Mouse (Mus musculus) intestine, embryonic 16.5 days (tissue): ENCODE measurements around the gene Ppm1m. TPM values are rescaled to one million over a fixed set of nuclear protein-coding genes. Genes with fewer than 3 reads are reported as not detected.

Source experiments
- ATAC-seq: fragments of 200-750 bp; cut with Nextera tagmentation; 2 replicates; pipeline ENCODE4 v1.8.0; 2017; ENCODE audit warnings: moderate TSS enrichment, moderate library complexity
- H3K27ac ChIP-seq: fragments of 300-500 bp; sonication (generic); 2 replicates; pipeline ENCODE4 v1.5.1; 2014; ENCODE audit warnings: mild to moderate bottlenecking, low read length
- H3K27me3 ChIP-seq: fragments of 300-500 bp; sonication (generic); replicated peaks from 2 replicates; pipeline ENCODE4 v1.6.1; 2014; ENCODE audit warnings: low read length, control low read depth, mixed read lengths; ENCODE audit not compliant: control insufficient read depth, insufficient read depth
- H3K36me3 ChIP-seq: fragments of 300-500 bp; sonication (generic); 2 replicates; pipeline ENCODE4 v1.6.1; 2014; ENCODE audit warnings: low read length, control low read depth; ENCODE audit not compliant: control insufficient read depth, insufficient read depth
- H3K4me1 ChIP-seq: fragments of 300-500 bp; sonication (generic); 2 replicates; pipeline ENCODE4 v1.6.1; 2014; ENCODE audit warnings: low read length, control low read depth, mixed read lengths; ENCODE audit not compliant: control insufficient read depth, insufficient read depth
- H3K4me2 ChIP-seq: fragments of 300-500 bp; sonication (generic); 2 replicates; pipeline ENCODE4 v1.6.1; 2014; ENCODE audit warnings: low read depth, low read length, control low read depth
- H3K4me3 ChIP-seq: fragments of 300-500 bp; sonication (generic); 2 replicates; pipeline ENCODE4 v1.5.1; 2014; ENCODE audit warnings: mild to moderate bottlenecking, low read length
- H3K9ac ChIP-seq: fragments of 300-500 bp; sonication (generic); 2 replicates; pipeline ENCODE4 v1.6.1; 2014; ENCODE audit warnings: low read depth, low read length
- H3K9me3 ChIP-seq: fragments of 300-500 bp; sonication (generic); 2 replicates; pipeline ENCODE4 v1.6.1; 2016; ENCODE audit warnings: low read length, control low read depth; ENCODE audit not compliant: control insufficient read depth
- WGBS: fragments of 180-500 bp; shearing (Covaris S2); extraction: QIAGEN DNeasy Blood & Tissue Kit; methylation state at CpG from one replicate; pipeline ENCODE4 v1.1.7; 2014; 5-methylcytosine and 5-hydroxymethylcytosine counted together
- polyA plus RNA-seq: library from polyadenylated mRNA; unstranded; fragments of >200 nt; fragmentation: Nextera tagmentation; extraction: Ambion mirVana; gene quantifications from 2 replicates; pipeline ENCODE4 v1.2.1, GENCODE M21; 2015

Gene Ppm1m
- polyA plus RNA-seq, 1 experiment from 2014 or later = 26.3 TPM

DNA sequence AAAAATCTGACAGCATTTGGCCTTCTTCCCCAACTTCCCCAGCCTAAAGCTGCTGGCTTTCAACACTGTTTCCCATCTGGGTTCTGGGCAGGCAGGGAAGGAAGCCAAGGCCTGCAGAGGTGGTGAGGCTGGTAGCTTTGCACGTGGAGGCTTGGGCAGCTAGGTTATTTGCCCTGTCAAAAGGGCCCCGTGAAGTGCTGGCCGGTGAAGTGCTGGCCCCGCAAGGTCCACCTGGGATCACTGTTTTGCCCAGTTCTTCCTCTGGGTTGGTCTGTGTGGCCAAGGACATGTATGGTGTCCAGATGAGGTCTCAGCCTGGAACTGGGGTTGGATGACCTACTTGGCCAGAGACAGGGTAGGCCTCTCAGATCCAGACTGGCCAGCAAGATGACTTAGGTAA lies 10.4 kb upstream of the Ppm1m start:
- peaks cover 6% of the 10 kb centered on the region for H3K4me1 ChIP-seq
- peaks cover 9% of the 10 kb centered on the region; the same call in 1 of the 2 replicates for H3K36me3 ChIP-seq
- no peak overlapping the region for H3K4me2 ChIP-seq
- WGBS = 93% methylated on average over 4 of the region's 4 CpGs
- H3K27ac ChIP-seq = no peak overlapping the region
- no peaks in the 10 kb centered on the region for H3K9me3 ChIP-seq
- H3K9ac ChIP-seq = no peak overlapping the region
- no peaks in the 10 kb centered on the region for H3K27me3 ChIP-seq
- no peak overlapping the region for H3K4me3 ChIP-seq
- no peak for ATAC-seq

- H3K4me2 ChIP-seq = no peak overlapping the region
- no peaks in the 10 kb centered on the region for H3K27me3 ChIP-seq
- no peak overlapping the region for H3K4me3 ChIP-seq
- no peak overlapping the region for H3K27ac ChIP-seq
- H3K36me3 ChIP-seq = peaks cover 3% of the 10 kb centered on the region; the same call in 1 of the 2 replicates
- WGBS = 76% methylated on average over 5 of the region's 5 CpGs
- H3K4me1 ChIP-seq = peaks cover 22% of the 10 kb centered on the region
- H3K9ac ChIP-seq = no peak overlapping the region
- H3K9me3 ChIP-seq = no peaks in the 10 kb centered on the region
- ATAC-seq = no peak
These were observed 8.6 kb upstream of the Ppm1m start for GRCm38 (mm10) chr9:106208181-106208580.

DNA sequence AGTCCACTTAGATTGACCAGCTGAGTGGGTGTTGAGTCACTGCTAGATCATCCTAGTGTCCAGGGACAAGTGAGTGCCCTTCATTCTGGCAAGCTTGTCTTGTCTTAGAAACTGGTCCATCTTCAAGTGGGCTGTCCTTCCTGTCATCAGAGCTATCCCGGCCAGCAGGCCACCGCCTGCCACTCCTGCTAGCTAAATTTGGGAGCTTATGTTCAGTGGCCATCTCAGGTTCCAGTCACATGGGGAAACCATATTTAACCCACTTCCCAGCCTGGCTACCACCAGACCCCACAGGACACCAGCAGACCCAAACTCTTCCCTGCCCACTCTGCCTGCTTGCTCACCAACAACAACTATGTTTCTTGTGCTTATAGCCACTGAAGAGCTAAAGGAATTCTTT lies 7.0 kb upstream of the Ppm1m start:
- H3K4me3 ChIP-seq = no peak overlapping the region
- 83% methylated on average over 2 of the region's 2 CpGs for WGBS
- H3K4me2 ChIP-seq = no peak overlapping the region

GRCm38 (mm10) chr9:106205713-106206290 lies 6.3 kb upstream of the Ppm1m start:
- no peak for ATAC-seq
- 78% methylated on average over 7 of the region's 7 CpGs for WGBS
- Histone ChIP-seq H3K9ac (no peak overlapping the region), H3K27ac (no peak overlapping the region), H3K4me1 (peaks cover 20% of the 10 kb centered on the region), H3K36me3 (peaks cover 3% of the 10 kb centered on the region; the same call in 1 of the 2 replicates), H3K4me2 (no peak overlapping the region), H3K4me3 (no peak overlapping the region), H3K9me3 (no peaks in the 10 kb centered on the region), H3K27me3 (no peaks in the 10 kb centered on the region)

More for the DNA sequence above, 7.0 kb upstream of the Ppm1m start:
- H3K4me1 ChIP-seq = peaks cover 23% of the 10 kb centered on the region
- no peaks in the 10 kb centered on the region for H3K9me3 ChIP-seq
- no peak overlapping the region for H3K9ac ChIP-seq
- no peak overlapping the region for H3K27ac ChIP-seq
- ATAC-seq = no peak
- H3K36me3 ChIP-seq = peaks cover 3% of the 10 kb centered on the region; the same call in 1 of the 2 replicates
- no peaks in the 10 kb centered on the region for H3K27me3 ChIP-seq

DNA sequence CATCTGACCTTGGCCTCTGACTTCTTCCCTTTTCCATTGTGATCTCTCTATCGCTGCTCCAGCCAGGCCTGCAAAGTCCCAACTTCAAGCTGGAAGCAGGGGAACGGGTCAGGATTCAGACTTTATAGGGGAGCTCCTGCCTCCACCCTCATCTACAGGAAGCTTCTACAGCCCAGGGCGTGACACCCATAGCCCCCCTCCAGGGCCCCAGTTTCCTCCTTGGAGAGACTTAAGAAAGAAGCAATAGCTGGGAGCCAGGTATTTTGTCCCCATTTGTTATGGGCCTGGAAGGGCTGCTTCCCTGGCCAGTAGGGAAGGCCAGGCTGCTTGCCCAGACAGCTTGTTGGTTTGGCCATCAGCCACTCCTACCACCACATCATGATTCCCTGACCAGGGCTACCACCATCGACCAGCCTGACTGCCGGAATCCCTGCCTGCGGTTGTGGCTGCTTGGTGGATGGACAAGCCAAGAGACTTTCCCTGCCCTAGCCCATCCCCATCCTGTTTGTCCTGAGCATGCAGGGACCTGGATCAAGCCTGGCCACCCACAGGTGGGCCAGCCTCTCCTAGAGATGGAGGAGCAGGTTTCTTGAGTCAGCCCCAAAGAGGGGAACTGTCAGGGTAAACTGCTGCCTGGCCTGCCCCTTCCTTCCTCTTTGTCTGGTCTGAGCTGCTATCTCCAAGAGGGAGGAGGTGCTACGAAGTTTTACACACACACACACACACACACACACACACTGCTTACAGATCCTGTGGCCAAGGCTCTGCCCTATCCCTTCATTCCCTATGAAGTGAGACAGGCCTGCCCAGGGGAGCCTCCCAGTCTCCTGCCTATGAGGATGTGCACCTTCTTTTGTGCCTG lies 4.7 kb upstream of the Ppm1m start:
- H3K27ac ChIP-seq = peak overlapping the region; percentile 28
- ATAC-seq = no peak
- H3K36me3 ChIP-seq = peaks cover 3% of the 10 kb centered on the region; the same call in 1 of the 2 replicates
- H3K4me2 ChIP-seq = peak overlapping the region; percentile 77
- no peaks in the 10 kb centered on the region for H3K9me3 ChIP-seq
- no peaks in the 10 kb centered on the region for H3K27me3 ChIP-seq
- H3K4me1 ChIP-seq = peaks cover 24% of the 10 kb centered on the region
- WGBS = 69% methylated on average over 7 of the region's 7 CpGs
- peak overlapping the region; percentile 77 for H3K9ac ChIP-seq
- peak overlapping the region; percentile 64 for H3K4me3 ChIP-seq

DNA sequence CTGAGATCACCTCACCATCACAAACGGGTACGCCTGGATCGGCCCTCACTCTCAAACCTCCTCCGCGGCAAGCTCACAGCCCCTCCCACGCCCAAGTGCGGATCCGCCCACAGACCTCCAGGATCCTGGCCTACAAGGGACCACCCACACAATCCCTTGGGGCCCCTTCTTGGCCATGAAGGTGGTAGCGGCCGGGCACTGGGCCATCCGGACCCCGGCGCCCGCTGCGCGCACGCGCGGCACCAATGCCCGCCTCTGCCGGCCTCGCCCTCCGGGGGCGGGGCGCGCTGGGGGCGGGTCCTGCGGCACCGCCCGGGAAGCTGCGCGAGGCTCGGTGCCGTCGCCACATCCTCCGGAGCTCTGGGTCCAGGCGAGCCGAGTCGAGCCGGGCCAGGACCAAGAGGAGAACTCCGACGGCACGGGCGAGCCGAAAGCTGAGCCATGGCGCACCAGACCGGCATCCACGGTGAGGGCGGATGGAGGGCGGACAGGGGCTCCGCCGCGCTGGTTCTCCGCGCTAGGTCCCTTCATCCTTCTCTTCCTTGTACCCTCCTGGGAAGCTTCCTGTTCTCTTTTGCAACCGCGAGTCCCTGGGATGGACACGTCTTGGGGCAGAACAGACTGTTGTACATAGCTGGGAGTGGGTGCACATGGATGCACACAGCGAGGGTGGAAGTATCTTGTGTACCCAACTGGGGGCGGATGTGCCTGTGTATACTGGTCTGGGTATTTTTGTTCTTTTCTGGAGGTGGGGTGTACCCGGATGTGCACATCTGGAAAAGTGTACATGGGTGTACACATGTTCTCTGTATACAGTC lies 3.5 kb upstream of the Ppm1m start, which contains the start of gene Twf2:
Gene Twf2, plus strand, starts transcription at position 290 of the 818 bp plus-strand sequence.
- H3K9me3 ChIP-seq = no peaks in the 10 kb centered on the region
- WGBS = 1% methylated on average over 53 of the region's 61 CpGs
- H3K27ac ChIP-seq = peak within 1 kb of the TSS; percentile 74
- peak within 1 kb of the TSS; percentile 64 for H3K4me3 ChIP-seq
- peak within 1 kb of the TSS; percentile 77 for H3K9ac ChIP-seq
- H3K4me2 ChIP-seq = peak within 1 kb of the TSS; percentile 77
- H3K27me3 ChIP-seq = no peaks in the 10 kb centered on the region
- H3K4me1 ChIP-seq = peaks cover 30% of the 10 kb centered on the region
- ATAC-seq = peak; percentile 92
- H3K36me3 ChIP-seq = peaks cover 2% of the 10 kb centered on the region; the same call in 1 of the 2 replicates

DNA sequence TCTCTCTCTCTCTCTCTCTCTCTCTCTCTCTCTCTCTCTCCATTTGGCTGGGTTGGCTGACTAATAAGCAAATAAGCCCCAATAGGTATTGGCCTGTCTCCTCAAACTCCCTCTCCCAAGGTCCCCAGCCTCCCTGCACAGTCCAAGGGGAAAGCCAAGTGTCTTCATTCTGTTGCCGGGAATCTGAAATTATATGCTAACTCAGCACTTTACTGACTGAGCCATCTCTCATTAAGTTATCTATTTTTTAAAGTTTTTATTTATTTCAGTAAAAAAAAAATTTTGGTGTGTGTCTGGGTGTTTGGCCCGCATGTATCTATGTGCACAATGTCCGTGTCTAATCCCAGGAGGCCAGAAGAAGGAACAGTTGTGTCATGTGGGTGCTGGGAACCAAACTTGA lies 2.3 kb upstream of the Ppm1m start:
- Histone ChIP-seq H3K9me3 (no peaks in the 10 kb centered on the region), H3K4me1 (peaks cover 34% of the 10 kb centered on the region), H3K27ac (no peak overlapping the region), H3K4me2 (peak overlapping the region; percentile 77; the same call in 1 of the 2 replicates), H3K36me3 (no peaks in the 10 kb centered on the region), H3K27me3 (no peaks in the 10 kb centered on the region), H3K4me3 (peak overlapping the region; percentile 64; the same call in 1 of the 2 replicates), H3K9ac (no peak overlapping the region)
- no peak for ATAC-seq
- 82% methylated on average over 3 of the region's 3 CpGs for WGBS

DNA sequence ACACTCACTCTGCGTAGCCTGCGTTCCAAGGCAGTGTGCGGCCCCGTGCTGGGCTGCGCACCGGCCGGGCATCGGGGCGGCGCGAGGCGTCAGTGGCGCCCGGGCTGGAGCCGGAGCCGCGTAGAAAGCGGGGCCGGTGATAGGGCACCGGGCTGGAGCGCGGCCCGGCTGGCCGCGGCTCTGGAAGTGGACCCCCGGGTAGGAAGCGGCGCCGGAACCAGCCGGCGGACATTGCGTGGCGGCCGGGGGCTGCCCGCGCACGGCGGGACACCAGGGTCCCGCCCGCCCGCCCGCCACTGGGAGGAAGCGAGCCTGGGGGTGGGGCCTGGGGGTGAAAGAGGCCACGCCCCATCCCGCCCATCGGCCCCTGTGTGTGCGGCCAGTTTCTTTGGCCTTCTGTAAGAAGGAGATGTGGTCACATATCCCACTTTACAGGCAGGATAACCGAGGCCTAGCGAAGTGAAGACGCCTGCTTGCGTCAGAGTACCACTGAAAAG lies 536 bp downstream of the Ppm1m start:
- Histone ChIP-seq H3K27me3 (no peaks in the 10 kb centered on the region), H3K9ac (peak overlapping the region; percentile 82), H3K9me3 (no peaks in the 10 kb centered on the region), H3K4me2 (peak overlapping the region; percentile 81), H3K4me3 (peak overlapping the region; percentile 72), H3K27ac (peak overlapping the region; percentile 66; the same call in 1 of the 2 replicates), H3K4me1 (peaks cover 25% of the 10 kb centered on the region), H3K36me3 (0 out of 2 replicates have a peak, but pooled peaks cover 4% of the 10 kb centered on the region)
- peak; percentile 55 for ATAC-seq
- 1% methylated on average over 40 of the region's 51 CpGs for WGBS
